Mouse (Mus musculus) layer of hippocampus, adult 6 months (tissue): ENCODE results near the gene Tnn. TPM values are rescaled to one million over a fixed set of nuclear protein-coding genes. Genes with fewer than 3 reads are reported as not detected.

Source experiments
- long read RNA-seq, 2 experiments: library from polyadenylated mRNA; unstranded; transcript quantifications; one replicate each; pipeline ENCODE4 v2.0.0; 2019 to 2020
- polyA plus RNA-seq: library from polyadenylated mRNA; unstranded; fragments of <200 nt; fragmentation: Nextera tagmentation; gene quantifications from 2 replicates; pipeline ENCODE4 v1.2.3, GENCODE M21; 2021

The Tnn gene
- polyA plus RNA-seq = not detected in 2 replicates
- long read RNA-seq, experiment 1 = 0 reads
- long read RNA-seq, experiment 2 = 0 reads

DNA sequence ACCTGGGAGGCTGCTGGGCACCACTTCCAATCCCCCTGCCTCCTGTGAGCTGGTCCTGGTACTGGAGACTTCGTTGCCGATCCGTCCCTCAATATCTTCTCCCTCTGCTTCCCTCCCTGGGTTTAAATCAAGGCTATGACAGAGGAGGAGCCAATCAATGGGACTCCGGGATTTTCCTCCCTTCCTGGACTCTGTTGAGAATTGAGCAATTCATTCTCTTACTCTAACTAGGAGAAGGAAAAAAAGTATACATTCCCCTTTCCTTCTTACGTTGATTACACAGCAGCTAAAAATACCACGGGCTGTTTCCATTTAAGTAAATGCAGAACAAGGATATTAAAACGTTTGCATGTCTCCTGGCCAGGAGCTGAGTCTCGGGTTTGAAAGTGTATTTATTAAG lies at the start of gene Tnn:
Gene Tnn, minus strand, starts transcription at position 101 of the 400 bp plus-strand sequence.

DNA sequence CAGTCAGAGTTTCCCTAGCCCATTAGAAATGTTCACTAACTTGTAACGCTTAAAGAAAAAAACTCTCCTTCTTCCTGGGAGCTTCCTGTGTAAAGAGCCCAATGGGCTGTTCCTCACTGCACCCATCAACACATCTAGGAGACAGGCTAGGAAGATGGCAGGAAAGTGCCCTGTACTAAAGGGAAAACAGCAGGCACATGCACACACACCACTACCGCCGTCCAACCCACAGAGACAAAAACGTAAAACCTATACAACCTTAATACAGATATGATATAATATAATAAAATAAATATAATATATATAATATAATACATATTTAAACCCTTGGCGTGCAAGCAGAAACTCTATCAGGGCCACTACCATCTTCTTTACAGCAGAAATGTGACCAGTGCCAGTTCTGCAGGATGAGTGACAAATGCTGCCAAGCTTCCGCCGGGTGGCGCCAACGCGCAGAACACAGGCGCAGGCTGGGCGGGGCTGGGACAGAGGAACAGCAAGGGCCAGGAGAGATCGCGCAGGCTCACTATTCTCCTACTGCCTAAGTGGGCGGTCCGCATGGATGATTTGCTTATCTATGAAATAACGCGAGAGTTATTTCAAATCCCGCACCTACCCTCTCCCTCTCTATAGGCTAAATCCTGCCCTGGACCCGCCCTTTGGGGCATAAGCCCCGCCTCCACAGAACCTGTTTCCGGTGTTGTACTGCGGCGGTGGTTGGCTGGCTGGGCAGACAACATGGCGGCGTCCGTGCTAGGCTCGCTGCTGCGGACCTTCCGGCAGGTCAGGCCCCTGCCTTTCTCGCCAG lies 41.4 kb upstream of the Tnn start, which contains the start of gene Mrps14:
Gene Mrps14, plus strand, starts transcription at position 687 of the 808 bp plus-strand sequence.

DNA sequence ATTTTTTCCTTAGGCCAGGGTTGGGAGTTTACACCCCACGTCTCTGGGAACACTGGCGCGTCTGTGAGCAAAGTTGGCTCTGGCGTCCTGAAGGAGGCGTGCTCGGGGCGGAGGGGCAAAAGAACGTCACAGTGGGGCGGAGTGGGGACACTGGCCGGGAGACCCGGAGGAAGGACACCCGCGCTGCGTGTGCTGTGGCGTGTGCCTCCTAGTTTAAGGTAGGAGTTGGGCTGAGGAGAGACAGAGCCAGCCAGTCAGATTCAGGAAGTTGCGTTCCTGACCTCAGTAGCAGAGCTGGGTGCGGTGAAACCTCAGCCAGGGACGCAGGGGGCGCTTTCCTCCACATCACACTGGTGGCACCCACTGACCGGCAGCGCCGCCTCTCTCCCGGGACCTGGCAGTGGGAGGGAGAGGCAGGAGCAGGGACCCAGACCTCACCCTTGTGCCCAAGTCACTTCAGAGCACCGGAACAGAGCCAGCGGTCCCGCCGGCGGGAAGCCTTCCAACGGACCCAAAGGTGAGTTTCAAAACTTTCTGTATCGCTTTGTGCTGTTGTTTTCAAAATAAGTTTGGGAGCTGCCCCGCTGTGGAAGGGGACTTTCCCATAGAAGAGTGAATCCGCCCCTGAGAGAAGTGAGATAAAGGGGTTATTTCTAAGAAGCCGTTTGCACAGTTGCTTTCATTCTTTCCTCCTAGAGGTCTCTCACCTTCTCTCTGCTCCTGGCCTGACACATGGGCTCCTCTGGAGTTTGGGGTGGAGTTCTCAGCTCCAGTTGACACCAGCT lies 109.0 kb downstream of the Tnn start, which contains the start of gene 4930523C07Rik:
Gene 4930523C07Rik, plus strand, starts transcription at position 146 of the 785 bp plus-strand sequence.

Other genes starting within 250 kb of the Tnn start
- 2.6 and 4.6 TPM in 2 replicates for gene 4930523C07Rik, start 109.2 kb downstream of the Tnn start, polyA plus RNA-seq
- gene Mrps14, start 41.6 kb upstream of the Tnn start, polyA plus RNA-seq = 303 and 345 TPM in 2 replicates
- gene Cacybp, start 59.3 kb upstream of the Tnn start, polyA plus RNA-seq = 189 and 208 TPM in 2 replicates